Mouse (Mus musculus): ENCODE results near the gene Atp8b5.

Gene Atp8b5

GRCm38 (mm10) chr4:43266623-43267322, at the start of gene Atp8b5:
Gene Atp8b5 (plus strand): TSS chr4:43267159.
- peak; percentile 91 for DNase-seq

GRCm38 (mm10) chr4:43217997-43218396, 49.0 kb upstream of the Atp8b5 start:
- no peak for DNase-seq

- no peak for DNase-seq
Observed at GRCm38 (mm10) chr4:43231821-43232220, 35.1 kb upstream of the Atp8b5 start.

- no peak for DNase-seq
Observed at GRCm38 (mm10) chr4:43232985-43233384, 34.0 kb upstream of the Atp8b5 start.

- no peak for DNase-seq
Observed at GRCm38 (mm10) chr4:43233489-43233888, 33.5 kb upstream of the Atp8b5 start.

- DNase-seq, result no peak
Observed at GRCm38 (mm10) chr4:43236898-43237297, 30.1 kb upstream of the Atp8b5 start.

GRCm38 (mm10) chr4:43240716-43241115, 26.2 kb upstream of the Atp8b5 start:
- no peak for DNase-seq

- DNase-seq, result no peak
Observed at GRCm38 (mm10) chr4:43244022-43244421, 22.9 kb upstream of the Atp8b5 start.

GRCm38 (mm10) chr4:43245776-43246175, 21.2 kb upstream of the Atp8b5 start:
- no peak for DNase-seq

GRCm38 (mm10) chr4:43248026-43248425, 18.9 kb upstream of the Atp8b5 start:
- DNase-seq, result no peak

- DNase-seq, result no peak
Observed at GRCm38 (mm10) chr4:43248909-43249308, 18.1 kb upstream of the Atp8b5 start.

- no peak for DNase-seq
Observed at GRCm38 (mm10) chr4:43251269-43251668, 15.7 kb upstream of the Atp8b5 start.

GRCm38 (mm10) chr4:43257040-43257439, 9.9 kb upstream of the Atp8b5 start:
- no peak for DNase-seq

GRCm38 (mm10) chr4:43258556-43258955, 8.4 kb upstream of the Atp8b5 start:
- DNase-seq, result no peak

GRCm38 (mm10) chr4:43259435-43259834, 7.5 kb upstream of the Atp8b5 start:
- DNase-seq, result no peak

GRCm38 (mm10) chr4:43260096-43260495, 6.9 kb upstream of the Atp8b5 start:
- peak; percentile 16 for DNase-seq

- peak; percentile 27 for DNase-seq
Observed at GRCm38 (mm10) chr4:43262821-43263220, 4.1 kb upstream of the Atp8b5 start.

GRCm38 (mm10) chr4:43266146-43266545, 813 bp upstream of the Atp8b5 start:
- no peak for DNase-seq

- DNase-seq, result no peak
Observed at GRCm38 (mm10) chr4:43267323-43267658, 332 bp downstream of the Atp8b5 start.

GRCm38 (mm10) chr4:43285476-43285875, 18.5 kb downstream of the Atp8b5 start:
- peak; percentile 22 for DNase-seq

- DNase-seq, result peak; percentile 15
Observed at GRCm38 (mm10) chr4:43287305-43287704, 20.3 kb downstream of the Atp8b5 start.

GRCm38 (mm10) chr4:43294001-43294400, 27.0 kb downstream of the Atp8b5 start:
- peak; percentile 17 for DNase-seq

- DNase-seq, result no peak
Observed at GRCm38 (mm10) chr4:43309696-43310338, 42.9 kb downstream of the Atp8b5 start.

- no peak for DNase-seq
Observed at GRCm38 (mm10) chr4:43321536-43321935, 54.6 kb downstream of the Atp8b5 start.

- DNase-seq, result no peak
Observed at GRCm38 (mm10) chr4:43322336-43322735, 55.4 kb downstream of the Atp8b5 start.

All from lung, postnatal 36 days (tissue).